Mouse (Mus musculus): ENCODE measurements around the gene Fbxo27. TPM values are rescaled to one million over a fixed set of nuclear protein-coding genes. Genes with fewer than 3 reads are reported as not detected.
"Not testable (repeated sequence)": the region's sequence is repeated elsewhere in the genome, so short reads cannot be mapped to it uniquely, and the experiment has no call there.

Fbxo27 gene
- total RNA-seq (2022): under 1 TPM in 3 of 4 experiments, not detected in 1; 0.12 to 0.68 (median 0.13) TPM

GRCm38 (mm10) chr7:28692545-28693320 is at the start of gene Fbxo27:
Gene Fbxo27, plus strand, starts transcription at chr7:28692849.
- no peak for DNase-seq (ENCODE audit: low spot score in 2 of 2)

GRCm38 (mm10) chr7:28645366-28645765 is 47.3 kb upstream of the Fbxo27 start:
- no peak for DNase-seq (ENCODE audit: low spot score in 2 of 2)

- no peak for DNase-seq (ENCODE audit: low spot score in 2 of 2)
Observed at GRCm38 (mm10) chr7:28645947-28646475, 46.6 kb upstream of the Fbxo27 start.

- no peak for DNase-seq (ENCODE audit: low spot score in 2 of 2)
Observed at GRCm38 (mm10) chr7:28647016-28647415, 45.6 kb upstream of the Fbxo27 start.

GRCm38 (mm10) chr7:28651157-28651556 is 41.5 kb upstream of the Fbxo27 start:
- no peak for DNase-seq (ENCODE audit: low spot score in 2 of 2)

GRCm38 (mm10) chr7:28656430-28656829 is 36.2 kb upstream of the Fbxo27 start:
- DNase-seq (ENCODE audit: low spot score in 2 of 2): no peak

- DNase-seq (ENCODE audit: low spot score in 2 of 2): no peak
Observed at GRCm38 (mm10) chr7:28665620-28666579, 26.7 kb upstream of the Fbxo27 start.

- DNase-seq (ENCODE audit: low spot score in 2 of 2): no peak
Observed at GRCm38 (mm10) chr7:28671172-28671571, 21.5 kb upstream of the Fbxo27 start.

- no peak for DNase-seq (ENCODE audit: low spot score in 2 of 2)
Observed at GRCm38 (mm10) chr7:28672276-28672675, 20.4 kb upstream of the Fbxo27 start.

- not testable (repeated sequence) for DNase-seq (ENCODE audit: low spot score in 2 of 2)
Observed at GRCm38 (mm10) chr7:28672786-28673185, 19.9 kb upstream of the Fbxo27 start.

- no peak for DNase-seq (ENCODE audit: low spot score in 2 of 2)
Observed at GRCm38 (mm10) chr7:28674994-28675393, 17.7 kb upstream of the Fbxo27 start.

GRCm38 (mm10) chr7:28675746-28676145 is 16.9 kb upstream of the Fbxo27 start:
- no peak for DNase-seq (ENCODE audit: low spot score in 2 of 2)

- DNase-seq (ENCODE audit: low spot score in 2 of 2): no peak
Observed at GRCm38 (mm10) chr7:28676811-28677541, 15.7 kb upstream of the Fbxo27 start.

- no peak for DNase-seq (ENCODE audit: low spot score in 2 of 2)
Observed at GRCm38 (mm10) chr7:28677624-28678023, 15.0 kb upstream of the Fbxo27 start.

- no peak for DNase-seq (ENCODE audit: low spot score in 2 of 2)
Observed at GRCm38 (mm10) chr7:28691075-28691474, 1.6 kb upstream of the Fbxo27 start.

- DNase-seq (ENCODE audit: low spot score in 2 of 2): peak; percentile 19 to 45
Observed at GRCm38 (mm10) chr7:28693321-28693966, 795 bp downstream of the Fbxo27 start.

GRCm38 (mm10) chr7:28694423-28694822 is 1.8 kb downstream of the Fbxo27 start:
- no peak for DNase-seq (ENCODE audit: low spot score in 2 of 2)

- DNase-seq (ENCODE audit: low spot score in 2 of 2): no peak
Observed at GRCm38 (mm10) chr7:28694966-28695511, 2.4 kb downstream of the Fbxo27 start.

GRCm38 (mm10) chr7:28697277-28697676 is 4.6 kb downstream of the Fbxo27 start:
- DNase-seq (ENCODE audit: low spot score in 2 of 2): no peak

- DNase-seq (ENCODE audit: low spot score in 2 of 2): no peak
Observed at GRCm38 (mm10) chr7:28700269-28700668, 7.6 kb downstream of the Fbxo27 start.
